In genomic region chr3:35900555-35901204, GRCm38 (mm10) we compare ENCODE assay signal across 31 mouse cellular contexts. TPM values are rescaled to one million over a fixed set of nuclear protein-coding genes. Genes with fewer than 3 reads are reported as not detected.
DNase-seq lines count a peak whose midpoint lies in the region; ATAC-seq and TF ChIP-seq lines count a peak whose summit lies in the region.
"Had no signal": no experiment of that assay in that cellular context is flagged by ENCODE, and none has a peak within 500 bp of the region (broad histone marks: within the 10 kb centered on the region; RNA-seq: fewer than 3 reads in every experiment).

No protein-coding gene starts in this region.

- no peak overlapping the region for H3K9ac ChIP-seq in liver, postnatal 0 days (replicated peaks)
- H3K9ac ChIP-seq: embryonic facial prominence, embryonic 13.5 days; forebrain, embryonic 12.5 days; forebrain, embryonic 15.5 days; heart, embryonic 13.5 days; hindbrain, embryonic 14.5 days had no signal

- TF ChIP-seq EP300 in liver, postnatal 0 days (IDR thresholded peaks at IDR 0.05; ENCODE audit: low read depth): no peak

- TF ChIP-seq POLR2A in bone marrow, adult 2 months (IDR thresholded peaks at IDR 0.05; ENCODE audit: borderline replicate concordance, control insufficient read depth, low read depth, low read length): no peak

- WGBS in liver, postnatal 0 days (ENCODE audit: insufficient replicate concordance): 85% methylated on average over 5 of the region's 5 CpGs
- WGBS in bone marrow, adult 2 months: 62% methylated on average over 5 of the region's 5 CpGs

- no peak for DNase-seq in liver, postnatal 0 days
- DNase-seq in liver (no peak), A20 (ENCODE audit: low read depth, low spot score) (peak; percentile 65)
- no peak for DNase-seq in urinary bladder, postnatal 14 days (ENCODE audit: low spot score)
- no peak for DNase-seq in embryo, embryonic 10 days (ENCODE audit: low spot score)
- DNase-seq: adrenal gland, postnatal 10 days; adrenal gland, postnatal 36 days; cerebellum, adult 18-20 months; cerebellum, adult 9-10 months; cerebellum, postnatal 14 days; embryo, embryonic 11 days; gastrocnemius, postnatal 10 days; gastrocnemius, postnatal 36 days; heart, adult 2 months; heart, postnatal 14 days; heart, postnatal 4 days had no signal

- H3K4me2 ChIP-seq in liver, postnatal 0 days (ENCODE audit: low read depth, low read length): no peak overlapping the region
- H3K4me2 ChIP-seq: embryonic facial prominence, embryonic 13.5 days; forebrain, embryonic 12.5 days; forebrain, embryonic 15.5 days; heart, embryonic 13.5 days; hindbrain, embryonic 14.5 days had no signal

- no peaks in the 10 kb centered on the region for H3K9me3 ChIP-seq in liver, postnatal 0 days (ENCODE audit: low read length)
- H3K9me3 ChIP-seq: embryonic facial prominence, embryonic 10.5 days; embryonic facial prominence, embryonic 13.5 days; forebrain, embryonic 12.5 days; forebrain, embryonic 15.5 days; G1E; heart, embryonic 10.5 days; heart, embryonic 13.5 days had no signal

- peaks cover 31% of the 10 kb centered on the region for H3K36me3 ChIP-seq in liver, postnatal 0 days (replicated peaks; ENCODE audit: insufficient read depth, low read length)

- H3K4me3 ChIP-seq in liver, postnatal 0 days (ENCODE audit: low read depth, low read length): no peak overlapping the region
- H3K4me3 ChIP-seq in bone marrow, adult 2 months (replicated peaks; ENCODE audit: control insufficient read depth, low read depth, low read length): no peak overlapping the region
- H3K4me3 ChIP-seq: embryonic facial prominence, embryonic 10.5 days; embryonic facial prominence, embryonic 13.5 days; erythroblast, embryonic 14.5 days; forebrain, embryonic 12.5 days; forebrain, embryonic 15.5 days; heart, adult 2 months; heart, embryonic 10.5 days; heart, embryonic 13.5 days had no signal

- peak; percentile 43; the same call in 1 of the 2 replicates for ATAC-seq in liver, postnatal 0 days
- 0 out of 2 replicates have a peak, but pooled peaks have one; percentile 36 for ATAC-seq in megakaryocyte-erythroid progenitor cell, adult 5-6 weeks (replicated peaks; ENCODE audit: low FRiP score, low TSS enrichment, poor library complexity, severe bottlenecking)
- ATAC-seq in cerebellum, adult (ENCODE audit: insufficient number of reproducible peaks, low FRiP score, low TSS enrichment): no peak
- ATAC-seq: forebrain, embryonic 15.5 days; hindbrain, postnatal 0 days; inflammation-experienced regulatory T-cells, adult 6 months; Patski had no signal

- no peak for TF ChIP-seq CTCF in liver, postnatal 0 days (IDR thresholded peaks at IDR 0.05; ENCODE audit: low read depth)
- TF ChIP-seq CTCF in bone marrow, adult 2 months (IDR thresholded peaks at IDR 0.05; ENCODE audit: control insufficient read depth, insufficient read depth, low read length): no peak

- H3K4me1 ChIP-seq in liver, postnatal 0 days (ENCODE audit: insufficient read depth): peaks cover 2% of the 10 kb centered on the region; the same call in 1 of the 2 replicates
- peaks cover 3% of the 10 kb centered on the region; the same call in 1 of the 2 replicates for H3K4me1 ChIP-seq in bone marrow, adult 2 months (ENCODE audit: control insufficient read depth, insufficient read depth, low read length)
- H3K4me1 ChIP-seq: embryonic facial prominence, embryonic 10.5 days; embryonic facial prominence, embryonic 13.5 days; forebrain, embryonic 12.5 days; forebrain, embryonic 15.5 days; heart, embryonic 10.5 days had no signal

- H3K27me3 ChIP-seq in liver, postnatal 0 days (ENCODE audit: insufficient read depth, low read length): no peaks in the 10 kb centered on the region
- H3K27me3 ChIP-seq: embryonic facial prominence, embryonic 13.5 days; forebrain, embryonic 12.5 days; forebrain, embryonic 15.5 days; heart, embryonic 13.5 days; Patski had no signal

- H3K27ac ChIP-seq in liver, postnatal 0 days (ENCODE audit: low read depth): 0 out of 2 replicates have a peak overlapping the region, but pooled peaks have one; percentile 1
- peak overlapping the region; percentile 34; the same call in 1 of the 2 replicates for H3K27ac ChIP-seq in bone marrow, adult 2 months (ENCODE audit: control insufficient read depth, insufficient read depth, low read depth, low read length, poor library complexity)
- H3K27ac ChIP-seq: embryonic facial prominence, embryonic 10.5 days; embryonic facial prominence, embryonic 13.5 days; forebrain, embryonic 12.5 days; forebrain, embryonic 15.5 days; heart, adult 2 months; heart, embryonic 10.5 days; heart, embryonic 13.5 days; hindbrain, embryonic 14.5 days; hindbrain, postnatal 0 days had no signal

RNA-seq across cellular contexts. Expression of gene Dcun1d1, which starts 36.6 kb away (rescaled TPM):
- polyA plus RNA-seq in liver, postnatal 0 days (2015; fragmentation: Nextera tagmentation; extraction: Ambion mirVana): 77.0 and 77.5 TPM in 2 replicates
- polyA plus RNA-seq in bone marrow, adult 2 months (2011; ENCODE audit: insufficient read depth, insufficient read length, low replicate concordance, missing spikeins): 23.3 and 28.0 TPM in 2 replicates
- 71.7 and 71.9 TPM in 2 replicates for total RNA-seq in megakaryocyte-erythroid progenitor cell, adult 5-6 weeks (2014; fragmentation: Nextera tagmentation)
- 259 and 282 TPM in 2 replicates for total RNA-seq in megakaryocyte-erythroid progenitor cell, adult 5-6 weeks (2017)
